Mouse (Mus musculus) testis, adult 2 months (tissue): ENCODE measurements around the gene Elp5. TPM values are rescaled to one million over a fixed set of nuclear protein-coding genes. Genes with fewer than 3 reads are reported as not detected.
A peak's percentile ranks its signal among the peaks of the same experiment; 100 is the strongest.

Experiments
- H3K27ac ChIP-seq: fragments of 200-500 bp; 2 replicates; pipeline ENCODE4 v1.5.1; 2012; ENCODE audit warnings: low read depth, low read length; ENCODE audit not compliant: control insufficient read depth, insufficient read depth
- H3K27me3 ChIP-seq: fragments of 200-500 bp; 2 replicates; pipeline ENCODE4 v1.6.1; 2012; ENCODE audit warnings: mild to moderate bottlenecking, low read length, moderate library complexity; ENCODE audit not compliant: control insufficient read depth, insufficient read depth
- H3K36me3 ChIP-seq: fragments of 200-500 bp; 2 replicates; pipeline ENCODE4 v1.6.1; 2012; ENCODE audit warnings: mild to moderate bottlenecking, low read length; ENCODE audit not compliant: control insufficient read depth, insufficient read depth
- H3K4me1 ChIP-seq: fragments of 200-500 bp; 2 replicates; pipeline ENCODE4 v1.6.1; 2012; ENCODE audit warnings: low read length; ENCODE audit not compliant: control insufficient read depth, insufficient read depth
- H3K4me3 ChIP-seq: fragments of 200-500 bp; 2 replicates; pipeline ENCODE4 v1.5.1; 2012; ENCODE audit warnings: low read depth, mild to moderate bottlenecking, low read length, moderate library complexity, mixed read lengths; ENCODE audit not compliant: control insufficient read depth
- CTCF ChIP-seq: fragments of 200-500 bp; IDR thresholded peaks from 2 replicates; pipeline ENCODE4 v1.5.1; 2012; ENCODE audit warnings: low read depth, mild to moderate bottlenecking, inconsistent platforms, low read length, moderate library complexity; ENCODE audit not compliant: control insufficient read depth, insufficient read depth, insufficient replicate concordance
- POLR2A ChIP-seq: fragments of 200-500 bp; IDR thresholded peaks from 2 replicates; pipeline ENCODE4 v1.6.1; 2012; ENCODE audit warnings: low read depth, mild to moderate bottlenecking, inconsistent platforms, low read length, moderate library complexity; ENCODE audit not compliant: control insufficient read depth
- polyA plus RNA-seq: library from polyadenylated mRNA; depleted of rRNA; stranded (reverse); fragments of >200 nt; gene quantifications from 2 replicates; pipeline ENCODE4 v1.2.3, GENCODE M21; 2012

The Elp5 gene
- polyA plus RNA-seq, 1 experiment: 226 TPM

DNA sequence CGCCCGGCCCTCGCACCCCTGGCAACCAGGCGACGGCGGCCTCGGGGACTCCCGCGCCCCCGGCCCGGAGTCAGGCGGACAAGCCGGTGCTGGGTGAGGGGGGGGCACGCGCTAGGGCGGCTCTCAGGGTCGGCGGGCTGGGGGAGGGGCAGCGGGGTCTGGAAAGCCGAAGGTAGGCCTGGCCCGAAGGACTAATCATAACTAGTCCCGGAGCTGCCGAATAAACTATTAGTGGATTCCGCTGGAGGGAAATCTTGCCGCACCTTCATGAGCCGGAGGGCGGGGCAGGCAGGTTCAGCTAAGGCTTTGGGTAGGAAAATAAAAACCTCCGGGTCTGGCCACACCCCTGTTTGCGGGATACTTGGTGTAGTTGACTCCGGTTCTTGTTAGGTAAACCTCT, 46.2 kb downstream of the Elp5 start:
- TF ChIP-seq POLR2A: no peak
- TF ChIP-seq CTCF: no peak
- peaks cover 8% of the 10 kb centered on the region for H3K4me1 ChIP-seq

GRCm38 (mm10) chr11:69935137-69935879, 47.0 kb downstream of the Elp5 start, which contains the start of gene Ybx2:
Ybx2 (plus strand) TSS chr11:69935796.
- TF ChIP-seq POLR2A (peak; percentile 59; the same call in 1 of the 2 replicates), CTCF (no peak)
- no peaks in the 10 kb centered on the region for H3K27me3 ChIP-seq
- H3K36me3 ChIP-seq: peaks cover 2% of the 10 kb centered on the region; the same call in 1 of the 2 replicates
- H3K4me3 ChIP-seq: peak within 1 kb of the TSS; percentile 91
- peaks cover 6% of the 10 kb centered on the region for H3K4me1 ChIP-seq
- H3K27ac ChIP-seq: peak within 1 kb of the TSS; percentile 98

More for the DNA sequence above, 46.2 kb downstream of the Elp5 start:
- Histone ChIP-seq H3K4me3 (peak overlapping the region; percentile 91), H3K36me3 (peaks cover 5% of the 10 kb centered on the region), H3K27ac (peak overlapping the region; percentile 91), H3K27me3 (no peaks in the 10 kb centered on the region)

DNA sequence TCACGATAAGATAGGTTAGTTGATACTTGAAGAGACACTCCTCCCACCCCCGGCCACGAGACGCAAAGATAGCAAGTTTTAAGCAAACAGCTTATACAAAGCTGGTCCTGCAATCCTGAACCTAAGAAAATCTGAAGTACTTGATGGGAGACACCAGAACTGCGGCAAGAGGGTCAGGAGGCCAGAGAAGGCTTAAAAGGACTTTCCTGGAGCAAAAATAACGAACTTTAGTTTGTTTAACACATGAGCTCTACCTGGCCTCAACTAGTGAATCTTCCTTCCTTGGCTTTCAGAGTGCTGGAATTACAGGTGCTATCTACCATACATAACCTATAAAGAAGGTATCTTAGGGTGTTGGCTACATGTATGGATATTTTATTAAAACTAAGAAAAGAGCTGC, 47.6 kb downstream of the Elp5 start:
- Histone ChIP-seq H3K36me3 (peaks cover 2% of the 10 kb centered on the region; the same call in 1 of the 2 replicates), H3K27ac (peak overlapping the region; percentile 98), H3K4me3 (peak overlapping the region; percentile 91), H3K4me1 (peaks cover 8% of the 10 kb centered on the region), H3K27me3 (no peaks in the 10 kb centered on the region)
- TF ChIP-seq POLR2A (no peak), CTCF (no peak)

DNA sequence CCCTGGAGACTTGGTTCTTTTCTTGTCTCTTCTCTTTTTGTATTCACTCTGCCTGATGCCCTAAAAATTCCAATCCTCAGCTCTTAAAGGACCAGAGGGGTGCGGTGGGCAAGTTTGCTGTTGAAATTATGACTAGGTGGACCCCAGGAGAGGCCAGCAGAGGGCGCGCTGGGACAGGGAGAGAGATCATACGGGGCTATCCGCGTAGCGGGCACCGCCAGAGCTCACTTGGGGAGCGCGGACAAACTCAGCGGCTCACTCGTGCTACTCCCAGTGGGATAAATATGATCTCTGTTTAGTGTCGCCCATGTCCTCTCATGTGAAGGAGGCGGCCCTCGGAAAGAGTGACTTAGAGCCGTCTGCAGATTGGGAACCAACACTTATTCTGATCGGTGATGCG, 48.1 kb downstream of the Elp5 start:
- TF ChIP-seq POLR2A (0 out of 2 replicates have a peak, but pooled peaks have one; percentile 40), CTCF (peak; percentile 87)
- H3K36me3 ChIP-seq: peaks cover 2% of the 10 kb centered on the region; the same call in 1 of the 2 replicates
- H3K4me1 ChIP-seq: peaks cover 8% of the 10 kb centered on the region
- no peaks in the 10 kb centered on the region for H3K27me3 ChIP-seq
- peak overlapping the region; percentile 98 for H3K27ac ChIP-seq
- peak overlapping the region; percentile 81 for H3K4me3 ChIP-seq

DNA sequence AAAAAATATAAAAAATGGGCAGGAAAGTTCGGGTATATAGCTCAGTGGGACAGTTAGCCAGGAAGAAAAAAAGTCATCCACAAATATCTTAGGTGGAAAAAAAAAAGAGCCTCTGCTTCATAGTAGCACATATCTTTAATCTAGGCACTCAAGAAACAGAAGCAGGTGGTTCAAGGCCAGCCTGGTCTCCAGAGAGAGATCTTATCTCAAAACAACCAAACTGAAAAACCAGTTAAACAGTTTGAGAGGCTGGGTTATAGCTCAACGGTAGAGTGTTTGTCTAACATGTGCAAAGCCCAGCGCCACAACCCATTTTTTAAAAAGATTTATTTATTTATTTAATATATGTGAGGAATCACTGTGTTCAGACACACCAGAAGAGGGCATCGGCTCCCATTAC, 49.3 kb downstream of the Elp5 start:
- H3K4me1 ChIP-seq: peaks cover 8% of the 10 kb centered on the region
- no peak overlapping the region for H3K4me3 ChIP-seq
- no peaks in the 10 kb centered on the region for H3K27me3 ChIP-seq
- H3K27ac ChIP-seq: no peak overlapping the region
- TF ChIP-seq POLR2A: no peak
- TF ChIP-seq CTCF: no peak
- H3K36me3 ChIP-seq: peaks cover 2% of the 10 kb centered on the region; the same call in 1 of the 2 replicates

GRCm38 (mm10) chr11:69932254-69932653, 50.1 kb downstream of the Elp5 start:
- Histone ChIP-seq H3K4me1 (peaks cover 8% of the 10 kb centered on the region), H3K27ac (no peak overlapping the region), H3K27me3 (no peaks in the 10 kb centered on the region), H3K36me3 (peaks cover 2% of the 10 kb centered on the region; the same call in 1 of the 2 replicates), H3K4me3 (no peak overlapping the region)
- TF ChIP-seq CTCF (no peak), POLR2A (no peak)

GRCm38 (mm10) chr11:69931769-69932168, 50.5 kb downstream of the Elp5 start:
- Histone ChIP-seq H3K27me3 (no peaks in the 10 kb centered on the region), H3K27ac (no peak overlapping the region), H3K36me3 (peaks cover 2% of the 10 kb centered on the region; the same call in 1 of the 2 replicates), H3K4me1 (peaks cover 6% of the 10 kb centered on the region), H3K4me3 (no peak overlapping the region)
- no peak for TF ChIP-seq CTCF
- TF ChIP-seq POLR2A: no peak
